Mouse (Mus musculus): ENCODE results near the gene Vmn1r69.

DNA sequence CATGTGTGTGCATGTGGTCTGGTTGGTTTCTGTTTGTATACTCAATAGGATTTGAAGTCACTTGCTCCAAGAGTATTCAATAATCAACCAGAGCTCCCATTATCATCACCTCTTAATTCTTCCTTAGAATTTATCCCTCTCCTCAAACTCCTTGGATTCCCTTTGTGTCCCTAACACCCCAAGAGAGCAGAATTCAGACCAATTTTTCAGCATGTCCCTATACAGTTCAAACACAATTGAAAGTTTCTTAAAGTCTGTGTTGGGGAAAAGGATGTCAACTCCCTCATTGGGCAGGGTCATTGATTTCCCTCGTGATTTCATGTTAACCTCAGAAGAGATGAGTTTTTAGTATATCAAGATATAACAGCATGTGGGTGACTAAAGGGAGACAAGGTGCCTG lies 17.8 kb upstream of the Vmn1r69 start, which contains the start of gene Vmn1r70:
- no peak for TF ChIP-seq POLR2A (IDR thresholded peaks at IDR 0.05; ENCODE audit: insufficient read depth, low read length)
- no peak for TF ChIP-seq CTCF (IDR thresholded peaks at IDR 0.05; ENCODE audit: low read depth, low read length)
